Mouse (Mus musculus): Measurements from ENCODE around the gene Rpusd4. TPM values are rescaled to one million over a fixed set of nuclear protein-coding genes. Genes with fewer than 3 reads are reported as not detected.

The Rpusd4 gene
- total RNA-seq, 2 experiments from 2014 or later: 8.4 to 9.2 TPM

DNA sequence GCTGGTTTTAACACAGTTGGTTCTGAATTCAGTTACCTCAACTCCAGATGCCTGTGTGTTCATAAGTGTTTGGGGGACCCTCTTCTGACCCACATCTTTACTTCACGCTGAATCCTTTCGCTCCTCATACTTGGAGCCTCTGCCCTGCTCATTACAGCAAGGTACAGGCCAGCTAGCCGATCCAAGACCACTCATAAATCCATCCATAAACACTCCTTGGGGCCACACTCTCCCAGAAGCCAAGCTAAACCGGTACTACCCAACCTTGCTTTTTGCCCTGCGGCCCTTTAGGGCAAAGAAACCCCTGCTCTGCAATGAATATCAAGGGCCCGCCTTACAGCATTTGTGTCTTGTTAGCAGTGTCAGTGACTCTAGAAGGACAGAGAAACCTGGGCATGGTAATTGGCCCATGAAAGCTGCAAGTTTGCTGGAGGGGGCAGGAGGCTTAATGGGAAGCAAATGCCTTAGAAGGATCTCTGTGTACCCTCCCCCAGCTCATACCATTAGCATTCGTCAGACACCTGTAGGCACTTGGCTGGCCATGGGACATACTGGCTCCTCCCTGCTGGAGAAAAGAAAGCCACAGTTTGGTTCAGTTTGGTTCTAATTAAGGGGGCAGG is 59.1 kb downstream of the Rpusd4 start:
- no peak for DNase-seq (ENCODE audit: low spot score in 2 of 2)
- intact Hi-C loops (cut with DNase I): no loop called here

Other genes starting within 250 kb of the Rpusd4 start
- 10 to 100 TPM; 22.7 to 31.3 TPM for gene St3gal4, start 148.6 kb upstream of the Rpusd4 start, total RNA-seq (2021)
- gene Dcps, start 91.8 kb upstream of the Rpusd4 start, total RNA-seq (2021): 10 to 100 TPM; 17.0 to 17.9 TPM
- 10 to 100 TPM; 65.3 to 68.5 TPM for gene Srpr, start 67.7 kb upstream of the Rpusd4 start, total RNA-seq (2021)
- 1 to 10 TPM; 1.2 to 1.7 TPM for gene Tirap, start 67.6 kb upstream of the Rpusd4 start, total RNA-seq (2021)
- gene Foxred1, start 56.8 kb upstream of the Rpusd4 start, total RNA-seq (2021): 10 to 100 TPM; 35.0 to 42.5 TPM
- 10 to 100 TPM; 23.5 to 25.2 TPM for gene Fam118b, start 60 bp upstream of the Rpusd4 start, total RNA-seq (2021)
- 1 to 10 TPM; 7.4 to 7.7 TPM for gene Cdon, start 153.3 kb downstream of the Rpusd4 start, total RNA-seq (2021)

Data from left cerebral cortex, postnatal 25 days (tissue).